Mouse (Mus musculus): ENCODE data around the gene Ankrd12. TPM values are rescaled to one million over a fixed set of nuclear protein-coding genes. Genes with fewer than 3 reads are reported as not detected.

The Ankrd12 gene
- total and polyA plus RNA-seq, 2 experiments from 2014 or later: 63.4 to 229 TPM

DNA sequence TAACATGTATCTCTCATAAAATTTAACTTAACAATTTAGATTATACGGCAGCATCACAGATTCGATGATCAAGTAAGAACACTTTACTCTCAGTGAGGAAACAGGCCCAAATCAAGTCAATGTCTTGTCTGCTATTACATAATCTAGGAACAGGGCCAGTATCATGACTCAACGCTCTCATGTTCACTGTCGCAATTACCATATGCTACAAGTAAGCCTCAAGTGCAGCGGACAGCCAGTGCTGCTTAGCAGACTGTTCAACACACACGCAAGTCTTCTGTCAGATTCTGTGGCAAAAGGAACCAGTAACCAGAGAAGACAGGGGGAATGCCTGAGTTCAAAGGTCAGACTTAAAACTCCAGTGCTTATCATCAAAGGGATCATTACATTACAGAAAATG, 145.9 kb downstream of the Ankrd12 start:
- no peak overlapping the region for H3K4me3 ChIP-seq (ENCODE audit: low read depth, low read length)
- no peak for TF ChIP-seq CTCF (IDR thresholded peaks at IDR 0.05)
- no peak overlapping the region for H3K9ac ChIP-seq (replicated peaks; ENCODE audit: low read length, poor library complexity, severe bottlenecking)
- H3K4me2 ChIP-seq (ENCODE audit: low read depth, low read length, poor library complexity, severe bottlenecking): no peak overlapping the region
- 81% methylated on average over 6 of the region's 6 CpGs for WGBS
- no peak overlapping the region for H3K27ac ChIP-seq (ENCODE audit: low read depth, low read length)
- no peaks in the 10 kb centered on the region for H3K4me1 ChIP-seq (ENCODE audit: insufficient read depth, low read length)
- ATAC-seq (ENCODE audit: low FRiP score) (no peak), DNase-seq (ENCODE audit: low spot score) (peak; percentile 49)
- H3K36me3 ChIP-seq (ENCODE audit: insufficient read depth, low read length): peaks cover 32% of the 10 kb centered on the region
- H3K27me3 ChIP-seq (ENCODE audit: insufficient read depth, low read length): no peaks in the 10 kb centered on the region
- no peaks in the 10 kb centered on the region for H3K9me3 ChIP-seq (ENCODE audit: low read length)

DNA sequence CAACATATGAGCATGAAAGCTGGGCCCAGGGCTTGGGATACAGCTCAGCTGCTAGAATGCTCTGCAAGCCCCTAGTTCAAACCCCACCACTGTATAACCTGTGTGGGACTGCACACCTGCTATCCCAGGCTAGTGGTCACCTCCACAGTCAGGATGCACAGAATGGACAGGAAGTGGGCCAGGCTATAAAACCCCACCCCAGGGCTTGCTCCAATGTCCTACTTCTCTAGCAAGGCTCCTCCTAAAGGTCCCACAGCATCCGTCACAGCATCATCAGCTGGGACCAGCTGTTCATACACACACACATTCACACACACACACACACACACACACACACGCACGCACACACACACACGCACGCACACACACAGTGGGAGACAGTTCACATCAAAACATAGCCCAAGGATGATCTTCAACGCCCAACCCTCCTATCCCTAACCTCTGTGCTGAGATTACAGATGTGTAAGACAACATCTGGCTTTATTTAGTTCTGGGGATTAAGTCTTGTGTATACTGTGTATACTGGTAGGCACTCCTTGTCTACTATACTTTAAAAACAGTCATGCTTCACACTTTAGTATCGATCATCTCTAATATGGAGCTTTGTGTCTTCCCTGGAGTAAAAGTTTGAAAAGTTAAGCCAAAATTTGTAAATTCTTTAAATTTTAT, 146.6 kb downstream of the Ankrd12 start:
- H3K4me2 ChIP-seq (ENCODE audit: low read depth, low read length, poor library complexity, severe bottlenecking): no peak overlapping the region
- ATAC-seq (ENCODE audit: low FRiP score): no peak
- DNase-seq (ENCODE audit: low spot score): no peak
- 89% methylated on average over 7 of the region's 7 CpGs for WGBS
- no peak for TF ChIP-seq CTCF (IDR thresholded peaks at IDR 0.05)
- no peaks in the 10 kb centered on the region for H3K9me3 ChIP-seq (ENCODE audit: low read length)
- no peak overlapping the region for H3K9ac ChIP-seq (replicated peaks; ENCODE audit: low read length, poor library complexity, severe bottlenecking)
- peaks cover 37% of the 10 kb centered on the region for H3K36me3 ChIP-seq (ENCODE audit: insufficient read depth, low read length)
- no peaks in the 10 kb centered on the region for H3K27me3 ChIP-seq (ENCODE audit: insufficient read depth, low read length)
- H3K27ac ChIP-seq (ENCODE audit: low read depth, low read length): no peak overlapping the region
- no peak overlapping the region for H3K4me3 ChIP-seq (ENCODE audit: low read depth, low read length)
- no peaks in the 10 kb centered on the region for H3K4me1 ChIP-seq (ENCODE audit: insufficient read depth, low read length)

DNA sequence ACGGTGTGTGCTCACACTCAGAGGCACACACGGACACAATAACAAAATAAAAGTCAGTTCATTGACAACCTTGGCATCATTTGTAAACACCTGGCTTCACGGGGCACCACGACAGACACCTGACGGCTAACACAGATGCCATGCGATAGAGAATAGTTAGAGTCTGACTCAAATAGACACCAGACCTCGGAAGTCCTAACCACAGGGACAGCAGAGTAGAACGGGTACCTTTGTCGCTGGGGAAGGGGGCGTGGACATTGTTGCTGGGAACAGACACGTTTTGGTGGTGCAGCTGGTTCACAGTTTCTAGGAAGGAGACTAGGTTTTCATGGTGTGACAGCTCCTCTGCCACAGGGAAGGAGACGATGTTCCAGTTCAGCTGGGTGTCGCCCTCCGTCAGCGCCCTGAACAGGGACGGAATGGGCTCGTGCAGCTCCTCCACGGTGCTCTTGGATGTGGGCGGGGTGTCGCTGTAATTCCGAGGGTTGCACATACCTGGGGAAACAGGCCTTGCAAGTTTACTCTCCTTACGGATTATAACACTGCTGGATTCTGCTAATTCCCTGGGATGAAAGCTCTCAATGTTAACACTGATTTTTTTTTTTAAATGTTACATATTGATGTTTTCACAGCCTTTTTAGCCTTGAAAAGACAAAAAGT, 147.4 kb downstream of the Ankrd12 start:
- 90% methylated on average over 22 of the region's 22 CpGs for WGBS
- no peak overlapping the region for H3K27ac ChIP-seq (ENCODE audit: low read depth, low read length)
- no peaks in the 10 kb centered on the region for H3K27me3 ChIP-seq (ENCODE audit: insufficient read depth, low read length)
- no peak for DNase-seq (ENCODE audit: low spot score)
- TF ChIP-seq CTCF (IDR thresholded peaks at IDR 0.05): no peak
- H3K4me2 ChIP-seq (ENCODE audit: low read depth, low read length, poor library complexity, severe bottlenecking): no peak overlapping the region
- H3K9ac ChIP-seq (replicated peaks; ENCODE audit: low read length, poor library complexity, severe bottlenecking): no peak overlapping the region
- no peak overlapping the region for H3K4me3 ChIP-seq (ENCODE audit: low read depth, low read length)
- H3K4me1 ChIP-seq (ENCODE audit: insufficient read depth, low read length): no peaks in the 10 kb centered on the region
- H3K36me3 ChIP-seq (ENCODE audit: insufficient read depth, low read length): peaks cover 40% of the 10 kb centered on the region
- no peak for ATAC-seq (ENCODE audit: low FRiP score)
- H3K9me3 ChIP-seq (ENCODE audit: low read length): no peaks in the 10 kb centered on the region

DNA sequence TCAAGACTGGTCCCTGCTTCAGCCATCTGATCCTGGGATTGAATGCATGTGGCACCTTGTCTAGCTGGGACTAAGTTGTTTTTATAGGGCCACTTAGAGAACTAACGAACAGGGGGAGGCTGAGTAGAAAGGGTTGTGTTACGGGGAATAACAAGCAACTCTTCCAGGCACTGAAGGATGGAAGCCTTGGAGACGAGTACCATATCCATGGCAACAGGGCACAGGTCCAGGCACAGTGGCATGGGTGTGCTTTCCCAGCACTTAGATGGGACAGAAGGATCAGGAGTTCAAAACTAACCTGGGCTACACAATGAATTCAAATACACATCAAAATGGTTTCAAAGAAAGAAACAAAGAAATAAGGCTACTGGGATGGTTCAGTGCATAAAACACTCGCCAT, 149.8 kb downstream of the Ankrd12 start:
- no peak overlapping the region for H3K9ac ChIP-seq (replicated peaks; ENCODE audit: low read length, poor library complexity, severe bottlenecking)
- H3K4me2 ChIP-seq (ENCODE audit: low read depth, low read length, poor library complexity, severe bottlenecking): no peak overlapping the region
- peak; percentile 43 for DNase-seq (ENCODE audit: low spot score)
- H3K4me3 ChIP-seq (ENCODE audit: low read depth, low read length): no peak overlapping the region
- no peak for ATAC-seq (ENCODE audit: low FRiP score)
- TF ChIP-seq CTCF (IDR thresholded peaks at IDR 0.05): no peak
- WGBS: 72% methylated on average over 4 of the region's 4 CpGs
- H3K27ac ChIP-seq (ENCODE audit: low read depth, low read length): no peak overlapping the region
- peaks cover 44% of the 10 kb centered on the region for H3K36me3 ChIP-seq (ENCODE audit: insufficient read depth, low read length)
- H3K27me3 ChIP-seq (ENCODE audit: insufficient read depth, low read length): no peaks in the 10 kb centered on the region
- no peaks in the 10 kb centered on the region for H3K9me3 ChIP-seq (ENCODE audit: low read length)
- H3K4me1 ChIP-seq (ENCODE audit: insufficient read depth, low read length): no peaks in the 10 kb centered on the region

DNA sequence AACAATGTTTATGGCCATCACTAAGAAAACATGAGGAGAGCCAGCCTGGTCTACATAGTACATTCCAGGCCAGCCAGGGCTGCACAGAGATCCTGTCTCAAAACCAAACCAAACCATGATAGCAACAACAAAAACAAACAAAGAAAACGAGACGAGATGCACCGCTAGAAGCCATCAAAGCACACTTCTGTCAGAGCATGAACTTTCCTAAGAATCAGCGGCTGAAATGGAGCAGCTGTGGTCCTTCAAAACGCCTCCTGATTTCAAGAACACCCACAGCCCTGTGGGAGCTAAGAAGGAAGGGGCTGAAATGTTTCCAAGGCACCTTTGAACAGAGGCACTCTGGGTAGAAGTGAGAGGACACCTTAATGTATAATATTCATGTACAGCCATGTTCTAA, 152.7 kb downstream of the Ankrd12 start:
- no peak for TF ChIP-seq CTCF (IDR thresholded peaks at IDR 0.05)
- Histone ChIP-seq H3K36me3 (ENCODE audit: insufficient read depth, low read length) (peaks cover 40% of the 10 kb centered on the region), H3K4me2 (ENCODE audit: low read depth, low read length, poor library complexity, severe bottlenecking) (no peak overlapping the region), H3K9ac (replicated peaks; ENCODE audit: low read length, poor library complexity, severe bottlenecking) (no peak overlapping the region), H3K4me3 (ENCODE audit: low read depth, low read length) (no peak overlapping the region), H3K27ac (ENCODE audit: low read depth, low read length) (no peak overlapping the region), H3K4me1 (ENCODE audit: insufficient read depth, low read length) (no peaks in the 10 kb centered on the region), H3K27me3 (ENCODE audit: insufficient read depth, low read length) (no peaks in the 10 kb centered on the region), H3K9me3 (ENCODE audit: low read length) (no peaks in the 10 kb centered on the region)
- no peak for ATAC-seq (ENCODE audit: low FRiP score)
- DNase-seq (ENCODE audit: low spot score): no peak
- 69% methylated on average over 5 of the region's 5 CpGs for WGBS

DNA sequence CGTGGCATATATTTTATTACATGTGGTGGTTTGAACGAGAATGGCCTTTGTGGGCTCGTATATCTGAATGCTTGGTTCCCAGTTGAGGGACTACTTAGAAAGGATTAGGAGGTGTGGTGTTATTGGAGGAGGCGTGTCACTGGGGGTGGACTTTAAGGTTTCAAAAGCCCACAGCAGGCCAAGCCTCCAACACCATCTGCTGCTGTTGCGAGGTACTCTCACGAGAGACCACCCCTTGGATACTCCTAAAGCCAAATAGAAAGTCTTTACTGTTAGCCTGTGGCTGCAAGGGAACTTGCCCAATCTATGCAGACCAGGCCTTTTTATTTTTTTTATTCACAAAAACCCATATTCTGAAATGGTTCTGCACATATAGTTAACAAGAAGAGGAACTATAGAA, 154.9 kb downstream of the Ankrd12 start:
- Histone ChIP-seq H3K36me3 (ENCODE audit: insufficient read depth, low read length) (peaks cover 33% of the 10 kb centered on the region), H3K27ac (ENCODE audit: low read depth, low read length) (no peak overlapping the region), H3K9ac (replicated peaks; ENCODE audit: low read length, poor library complexity, severe bottlenecking) (no peak overlapping the region), H3K27me3 (ENCODE audit: insufficient read depth, low read length) (no peaks in the 10 kb centered on the region), H3K9me3 (ENCODE audit: low read length) (no peaks in the 10 kb centered on the region), H3K4me3 (ENCODE audit: low read depth, low read length) (no peak overlapping the region), H3K4me1 (ENCODE audit: insufficient read depth, low read length) (no peaks in the 10 kb centered on the region), H3K4me2 (ENCODE audit: low read depth, low read length, poor library complexity, severe bottlenecking) (no peak overlapping the region)
- TF ChIP-seq CTCF (IDR thresholded peaks at IDR 0.05): no peak
- ATAC-seq (ENCODE audit: low FRiP score): no peak
- WGBS: 74% methylated on average over 6 of the region's 6 CpGs
- DNase-seq (ENCODE audit: low spot score): no peak

Data from midbrain, postnatal 0 days (tissue).